Mouse (Mus musculus): ENCODE measurements around the gene Gm45717. TPM values are rescaled to one million over a fixed set of nuclear protein-coding genes. Genes with fewer than 3 reads are reported as not detected.

Gm45717 gene
- total and polyA plus RNA-seq, 3 experiments, result not detected

DNA sequence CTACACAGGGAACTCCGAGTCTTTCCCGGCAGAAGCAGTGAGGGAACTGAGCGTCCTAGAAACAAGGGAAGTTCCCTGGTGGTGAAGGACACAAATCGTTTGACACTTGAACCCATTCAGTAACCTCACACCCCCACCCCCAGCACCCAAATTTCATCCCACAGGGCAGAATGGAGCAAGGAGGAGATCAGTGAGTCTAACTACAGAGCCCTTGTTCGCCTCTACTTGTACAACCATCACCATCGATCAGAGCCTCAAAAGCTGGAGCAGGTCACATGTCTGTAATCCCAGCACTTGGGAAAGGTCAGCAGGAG lies 776 bp upstream of the Gm45717 start:
- Histone ChIP-seq H3K4me1 (ENCODE audit: control insufficient read depth in 1 of 2, insufficient read depth in 2 of 2, low read length in 2 of 2) (peaks cover 0 to 21% of the 10 kb centered on the region in 2 experiments; a peak in 3 of 4 replicates), H3K9ac (ENCODE audit: control insufficient read depth, low read depth, low read length, poor library complexity, severe bottlenecking) (peak overlapping the region; percentile 48), H3K36me3 (ENCODE audit: control insufficient read depth in 1 of 2, insufficient read depth in 2 of 2, low read length in 2 of 2) (peaks cover 0 to 14% of the 10 kb centered on the region in 2 experiments; a peak in 2 of 4 replicates), H3K27me3 (ENCODE audit: control insufficient read depth in 1 of 2, insufficient read depth in 2 of 2, low read length in 2 of 2) (no peaks in the 10 kb centered on the region; a peak in 1 of 4 replicates), H3K79me2 (ENCODE audit: control insufficient read depth, insufficient read depth, low read length, poor library complexity) (peaks cover 29% of the 10 kb centered on the region), H3K4me3 (ENCODE audit: control insufficient read depth in 1 of 2, insufficient read depth in 1 of 2, low read depth in 2 of 2, low read length in 2 of 2) (peak overlapping the region; percentile 69 to 70), H3K27ac (ENCODE audit: control insufficient read depth, low read depth, low read length) (peak overlapping the region; percentile 50), H3K9me3 (replicated peaks; ENCODE audit: insufficient read depth, low read length) (no peaks in the 10 kb centered on the region)
- peak; percentile 6; the same call in 1 of the 2 replicates for TF ChIP-seq CHD2 (IDR thresholded peaks at IDR 0.05; ENCODE audit: low read length)
- no peak for TF ChIP-seq RAD21 (IDR thresholded peaks at IDR 0.05; ENCODE audit: low read depth, low read length)
- no peak for TF ChIP-seq NELFE (IDR thresholded peaks at IDR 0.05; ENCODE audit: low read depth, low read length)
- DNase-seq (ENCODE audit: low read depth, low spot score), result no peak

DNA sequence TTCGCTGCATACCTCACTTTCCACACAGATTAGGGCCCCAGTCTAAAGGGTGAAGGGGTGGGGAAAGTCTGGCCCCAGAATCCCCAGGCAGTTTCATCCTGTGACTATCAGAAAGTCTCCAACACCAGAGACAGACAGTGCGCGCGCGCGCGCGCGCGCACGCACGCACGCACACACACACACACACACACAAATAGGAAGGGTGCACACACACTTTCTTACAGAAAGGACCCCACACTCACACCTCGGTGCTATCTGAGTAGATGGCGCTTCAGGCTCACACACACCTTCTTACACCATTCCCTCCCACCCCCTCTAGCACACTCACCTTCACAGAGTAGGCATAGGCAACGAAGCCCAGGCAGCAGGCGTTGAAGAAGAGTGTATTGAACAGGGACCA lies 395 bp downstream of the Gm45717 start:
- H3K9ac ChIP-seq (ENCODE audit: control insufficient read depth, low read depth, low read length, poor library complexity, severe bottlenecking), result peak overlapping the region; percentile 63
- peaks cover 0 to 21% of the 10 kb centered on the region in 2 experiments; a peak in 3 of 4 replicates for H3K4me1 ChIP-seq (ENCODE audit: control insufficient read depth in 1 of 2, insufficient read depth in 2 of 2, low read length in 2 of 2)

DNA sequence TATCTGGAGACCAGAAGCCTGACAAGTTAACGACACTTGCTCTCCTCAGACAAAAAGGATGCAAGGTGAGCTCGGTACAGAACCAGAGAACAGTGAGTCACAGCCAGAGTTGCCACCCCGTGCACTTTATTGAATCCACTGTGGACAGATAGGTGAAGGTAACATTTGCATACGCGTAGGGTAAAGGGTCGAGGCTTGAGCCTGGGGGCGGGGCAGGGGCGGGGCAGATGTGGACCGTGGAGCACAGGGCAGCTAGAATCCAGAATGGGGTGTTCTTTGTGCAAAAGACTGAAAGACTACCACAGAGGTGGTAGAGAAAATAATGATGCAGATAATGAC lies 1.0 kb downstream of the Gm45717 start:
- Histone ChIP-seq H3K4me1 (ENCODE audit: control insufficient read depth in 1 of 2, insufficient read depth in 2 of 2, low read length in 2 of 2) (peaks cover 0 to 21% of the 10 kb centered on the region in 2 experiments; a peak in 3 of 4 replicates), H3K27ac (ENCODE audit: control insufficient read depth, low read depth, low read length) (peak overlapping the region; percentile 22), H3K36me3 (ENCODE audit: control insufficient read depth in 1 of 2, insufficient read depth in 2 of 2, low read length in 2 of 2) (peaks cover 0 to 14% of the 10 kb centered on the region in 2 experiments; a peak in 2 of 4 replicates), H3K9ac (ENCODE audit: control insufficient read depth, low read depth, low read length, poor library complexity, severe bottlenecking) (peak overlapping the region; percentile 63), H3K9me3 (replicated peaks; ENCODE audit: insufficient read depth, low read length) (no peaks in the 10 kb centered on the region), H3K79me2 (ENCODE audit: control insufficient read depth, insufficient read depth, low read length, poor library complexity) (peaks cover 29% of the 10 kb centered on the region), H3K4me3 (ENCODE audit: control insufficient read depth in 1 of 2, insufficient read depth in 1 of 2, low read depth in 2 of 2, low read length in 2 of 2) (peak overlapping the region; percentile 69 to 70), H3K27me3 (ENCODE audit: control insufficient read depth in 1 of 2, insufficient read depth in 2 of 2, low read length in 2 of 2) (no peaks in the 10 kb centered on the region)
- TF ChIP-seq USF1 (IDR thresholded peaks at IDR 0.05; ENCODE audit: low read depth, low read length) (no peak), USF2 (IDR thresholded peaks at IDR 0.05; ENCODE audit: borderline replicate concordance in 1 of 2, insufficient read depth in 1 of 2, low read depth in 1 of 2, low read length in 2 of 2) (no peak), TBP (IDR thresholded peaks at IDR 0.05; ENCODE audit: low read depth, low read length) (no peak), KAT2A (conservative IDR thresholded peaks at IDR 0.05; ENCODE audit: low read depth, low read length) (no peak), E2F4 (IDR thresholded peaks at IDR 0.05; ENCODE audit: borderline replicate concordance, low read depth, low read length) (no peak), BHLHE40 (IDR thresholded peaks at IDR 0.05; ENCODE audit: borderline replicate concordance, low read depth, low read length) (no peak), ZNF384 (IDR thresholded peaks at IDR 0.05; ENCODE audit: low read depth, low read length) (no peak), RAD21 (IDR thresholded peaks at IDR 0.05; ENCODE audit: low read depth, low read length) (no peak), POLR2AphosphoS2 (IDR thresholded peaks at IDR 0.05; ENCODE audit: low read length) (no peak), GATA1 (IDR thresholded peaks at IDR 0.05; ENCODE audit: low read depth, low read length) (no peak), UBTF (IDR thresholded peaks at IDR 0.05; ENCODE audit: borderline replicate concordance, insufficient read depth, low read depth, low read length) (no peak), MXI1 (IDR thresholded peaks at IDR 0.05; ENCODE audit: low read depth, low read length) (no peak), ZKSCAN1 (IDR thresholded peaks at IDR 0.05; ENCODE audit: low read depth, low read length) (no peak), MEF2A (IDR thresholded peaks at IDR 0.05; ENCODE audit: extremely low read depth, insufficient replicate concordance, low read depth, low read length, poor library complexity, severe bottlenecking) (no peak), GABPA (IDR thresholded peaks at IDR 0.05; ENCODE audit: low read depth, low read length) (no peak)
- DNase-seq (ENCODE audit: low read depth, low spot score), result no peak

More for the DNA sequence above, 395 bp downstream of the Gm45717 start:
- H3K9me3 ChIP-seq (replicated peaks; ENCODE audit: insufficient read depth, low read length), result no peaks in the 10 kb centered on the region
- H3K79me2 ChIP-seq (ENCODE audit: control insufficient read depth, insufficient read depth, low read length, poor library complexity), result peaks cover 29% of the 10 kb centered on the region
- H3K36me3 ChIP-seq (ENCODE audit: control insufficient read depth in 1 of 2, insufficient read depth in 2 of 2, low read length in 2 of 2), result peaks cover 0 to 14% of the 10 kb centered on the region in 2 experiments; a peak in 2 of 4 replicates
- H3K4me3 ChIP-seq (ENCODE audit: control insufficient read depth in 1 of 2, insufficient read depth in 1 of 2, low read depth in 2 of 2, low read length in 2 of 2), result peak overlapping the region; percentile 69 to 70
- peak overlapping the region; percentile 58 for H3K27ac ChIP-seq (ENCODE audit: control insufficient read depth, low read depth, low read length)
- H3K27me3 ChIP-seq (ENCODE audit: control insufficient read depth in 1 of 2, insufficient read depth in 2 of 2, low read length in 2 of 2), result no peaks in the 10 kb centered on the region
- TF ChIP-seq KAT2A (conservative IDR thresholded peaks at IDR 0.05; ENCODE audit: low read depth, low read length) (no peak), ETS1 (IDR thresholded peaks at IDR 0.05; ENCODE audit: low read depth, low read length) (0 out of 2 replicates have a peak, but pooled peaks have one; percentile 5), POLR2A (IDR thresholded peaks at IDR 0.05; ENCODE audit: control insufficient read depth in 1 of 2, insufficient read depth in 1 of 2, low read depth in 1 of 2, low read length in 2 of 2, poor library complexity in 1 of 2) (peak; percentile 29 to 59; a peak in 1 of 4 replicates), MYC (IDR thresholded peaks at IDR 0.05; ENCODE audit: low read depth, low read length) (peak; percentile 72; the same call in 1 of the 2 replicates), SIN3A (IDR thresholded peaks at IDR 0.05; ENCODE audit: low read length) (peak; percentile 66), NRF1 (IDR thresholded peaks at IDR 0.05; ENCODE audit: insufficient read depth, low read depth, low read length, poor library complexity, severe bottlenecking) (peak; percentile 69), MXI1 (IDR thresholded peaks at IDR 0.05; ENCODE audit: low read depth, low read length) (peak; percentile 87), MAFK (IDR thresholded peaks at IDR 0.05; ENCODE audit: borderline replicate concordance, low read depth, low read length) (no peak), ZC3H11A (IDR thresholded peaks at IDR 0.05; ENCODE audit: low read depth, low read length) (no peak), POLR2AphosphoS2 (IDR thresholded peaks at IDR 0.05; ENCODE audit: low read length) (peak; percentile 61; the same call in 1 of the 2 replicates), TBP (IDR thresholded peaks at IDR 0.05; ENCODE audit: low read depth, low read length) (peak; percentile 43; the same call in 1 of the 2 replicates), TCF12 (IDR thresholded peaks at IDR 0.05; ENCODE audit: low read depth, low read length) (no peak), E2F4 (IDR thresholded peaks at IDR 0.05; ENCODE audit: borderline replicate concordance, low read depth, low read length) (no peak), CHD1 (IDR thresholded peaks at IDR 0.05; ENCODE audit: low read depth, low read length) (no peak), USF1 (IDR thresholded peaks at IDR 0.05; ENCODE audit: low read depth, low read length) (no peak)
- peak; percentile 78 for DNase-seq (ENCODE audit: low read depth, low spot score)
